Mouse (Mus musculus) liver, embryonic 11.5 days (tissue): ENCODE measurements around the gene Spint4. TPM values are rescaled to one million over a fixed set of nuclear protein-coding genes. Genes with fewer than 3 reads are reported as not detected.

ENCODE experiments used
- ATAC-seq: fragments of 200-750 bp; cut with Nextera tagmentation; replicated peaks from 2 replicates; pipeline ENCODE4 v1.8.0; 2017; ENCODE audit warnings: moderate number of reproducible peaks, mild to moderate bottlenecking, moderate TSS enrichment, moderate library complexity; ENCODE audit not compliant: low FRiP score
- DNase-seq: peaks from one replicate; pipeline ENCODE4 v3.0.0-alpha.2; 2017; ENCODE audit warnings: low spot score
- H3K27ac ChIP-seq: fragments of 300-500 bp; sonication (generic); 2 replicates; pipeline ENCODE4 v1.5.1; 2014; ENCODE audit warnings: mild to moderate bottlenecking, low read depth, low read length, control low read depth
- H3K27me3 ChIP-seq: fragments of 300-500 bp; sonication (generic); replicated peaks from 2 replicates; pipeline ENCODE4 v1.6.1; 2014; ENCODE audit warnings: low read length, mixed read lengths; ENCODE audit not compliant: control insufficient read depth, insufficient read depth
- H3K36me3 ChIP-seq: fragments of 300-500 bp; sonication (generic); 2 replicates; pipeline ENCODE4 v1.6.1; 2014; ENCODE audit warnings: mild to moderate bottlenecking, low read length, moderate library complexity, mixed read lengths; ENCODE audit not compliant: control insufficient read depth, insufficient read depth
- H3K4me1 ChIP-seq: fragments of 300-500 bp; sonication (generic); replicated peaks from 2 replicates; pipeline ENCODE4 v1.6.1; 2014; ENCODE audit warnings: low read length, mixed read lengths; ENCODE audit not compliant: control insufficient read depth, insufficient read depth
- H3K4me2 ChIP-seq: fragments of 300-500 bp; sonication (generic); 2 replicates; pipeline ENCODE4 v1.6.1; 2014; ENCODE audit warnings: mild to moderate bottlenecking, control low read depth, moderate library complexity
- H3K4me3 ChIP-seq: fragments of 300-500 bp; sonication (generic); 2 replicates; pipeline ENCODE4 v1.5.1; 2014; ENCODE audit warnings: low read depth, low read length, control low read depth
- H3K9ac ChIP-seq: fragments of 300-500 bp; sonication (generic); 2 replicates; pipeline ENCODE4 v1.6.1; 2014; ENCODE audit warnings: low read depth, low read length, control low read depth
- H3K9me3 ChIP-seq: fragments of 300-500 bp; sonication (generic); 2 replicates; pipeline ENCODE4 v1.6.1; 2016; ENCODE audit warnings: low read length, inconsistent platforms, mixed read lengths; ENCODE audit not compliant: control insufficient read depth
- WGBS: fragments of 180-500 bp; shearing (Covaris S2); extraction: QIAGEN DNeasy Blood & Tissue Kit; methylation state at CpG from one replicate; pipeline ENCODE4 v1.1.7; 2014; 5-methylcytosine and 5-hydroxymethylcytosine counted together
- polyA plus RNA-seq: library from polyadenylated mRNA; unstranded; fragments of >200 nt; fragmentation: Nextera tagmentation; extraction: Ambion mirVana; gene quantifications from 2 replicates; pipeline ENCODE4 v1.2.1, GENCODE M21; 2014

Gene Spint4
- polyA plus RNA-seq, 1 experiment from 2014 or later: not detected

DNA sequence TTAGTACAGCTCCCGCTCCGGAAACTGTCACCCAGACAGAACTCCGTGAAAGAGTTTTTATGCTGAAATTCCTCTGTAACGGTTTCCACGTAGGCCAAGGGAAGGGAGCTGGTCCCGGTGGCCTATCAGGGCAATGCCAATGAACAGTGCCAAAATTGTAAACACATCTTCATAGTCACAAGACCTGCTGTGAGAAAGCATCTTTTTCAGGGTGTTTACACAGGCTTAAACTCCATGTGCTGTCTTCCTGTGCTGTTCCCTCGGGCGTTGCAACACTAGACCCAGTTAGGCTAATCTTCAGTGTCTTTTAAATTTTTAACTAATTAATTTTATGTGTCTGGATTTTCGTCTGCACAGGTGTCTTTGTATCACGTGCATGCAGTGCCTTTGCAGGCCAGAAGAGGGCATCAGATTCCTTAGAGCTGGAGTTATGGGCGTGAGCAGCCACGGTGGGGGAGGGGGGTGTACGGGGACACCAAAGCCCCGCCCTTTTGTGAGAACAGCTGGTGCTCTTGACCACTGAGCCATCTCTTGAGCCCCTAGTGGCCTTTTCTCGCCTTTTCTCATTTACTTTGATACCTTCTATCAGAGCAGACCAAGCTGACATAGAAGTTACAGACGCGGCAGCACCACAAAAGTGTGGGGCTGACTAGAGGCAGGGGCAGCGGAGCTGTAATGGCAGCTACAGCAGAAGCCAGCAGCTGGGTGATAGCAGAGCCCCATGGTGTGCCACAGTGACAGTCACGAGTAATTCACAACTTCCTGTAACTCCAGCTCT is 19.3 kb upstream of the Spint4 start:
- WGBS: 21% methylated on average over 19 of the region's 19 CpGs
- Histone ChIP-seq H3K9me3 (no peaks in the 10 kb centered on the region), H3K4me1 (no peaks in the 10 kb centered on the region), H3K36me3 (no peaks in the 10 kb centered on the region), H3K27ac (no peak overlapping the region), H3K9ac (0 out of 2 replicates have a peak overlapping the region, but pooled peaks have one; percentile 46), H3K4me2 (peak overlapping the region; percentile 55), H3K27me3 (no peaks in the 10 kb centered on the region), H3K4me3 (peak overlapping the region; percentile 27)
- ATAC-seq: peak; percentile 71
- DNase-seq: peak; percentile 71

DNA sequence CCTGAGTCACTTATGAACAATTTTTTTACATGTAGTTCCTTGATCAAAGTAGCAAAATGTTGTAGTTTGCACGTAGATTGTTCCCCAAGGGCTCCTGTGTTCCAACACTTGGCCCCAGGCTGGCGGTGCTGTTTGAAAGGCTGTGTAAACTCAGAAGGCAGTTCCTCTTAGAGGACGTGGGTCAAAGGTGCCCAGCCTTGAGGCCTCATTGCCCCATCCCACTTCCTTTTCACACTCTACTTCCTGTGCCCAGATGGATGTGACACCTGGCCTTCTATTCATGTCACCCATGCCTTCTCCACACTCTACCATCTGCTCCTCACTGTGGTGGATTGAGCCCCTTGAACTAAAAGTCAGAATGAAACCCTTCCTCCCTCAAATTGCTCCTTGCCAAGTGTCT is 18.4 kb upstream of the Spint4 start:
- WGBS: 33% methylated on average over 3 of the region's 3 CpGs
- Histone ChIP-seq H3K9me3 (no peaks in the 10 kb centered on the region), H3K4me2 (no peak overlapping the region), H3K9ac (no peak overlapping the region), H3K27me3 (no peaks in the 10 kb centered on the region), H3K36me3 (no peaks in the 10 kb centered on the region), H3K4me1 (no peaks in the 10 kb centered on the region), H3K4me3 (no peak overlapping the region), H3K27ac (no peak overlapping the region)
- no peak for DNase-seq
- no peak for ATAC-seq

GRCm38 (mm10) chr2:164684807-164685206 is 13.5 kb upstream of the Spint4 start, which contains the start of gene Wfdc13:
Gene Wfdc13, plus strand, starts transcription at chr2:164685107.
- Histone ChIP-seq H3K27ac (no peak within 1 kb of the TSS), H3K9ac (no peak within 1 kb of the TSS)

DNA sequence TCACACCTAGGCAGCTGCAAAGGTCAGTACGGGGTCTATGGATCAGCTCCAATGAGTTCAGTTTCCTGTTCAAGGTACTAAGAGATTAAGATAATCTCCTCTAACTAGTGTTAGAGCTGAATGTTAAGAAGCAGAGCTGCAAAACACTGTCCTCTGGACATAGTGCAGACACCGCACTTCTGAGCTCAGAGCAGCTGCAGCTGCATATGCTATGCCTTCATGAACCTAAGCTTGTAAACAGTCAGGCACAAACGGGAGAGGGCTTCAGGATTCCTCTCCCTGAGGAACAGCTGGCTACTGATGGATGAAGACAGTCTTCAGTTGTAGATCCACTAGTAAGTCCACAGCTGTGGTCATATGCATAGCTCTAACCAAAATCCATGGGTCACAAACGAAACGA is 2.7 kb downstream of the Spint4 start:
- WGBS: 67% methylated on average over 5 of the region's 5 CpGs

More at GRCm38 (mm10) chr2:164684807-164685206, 13.5 kb upstream of the Spint4 start, which contains the start of gene Wfdc13:
- Histone ChIP-seq H3K4me3 (no peak within 1 kb of the TSS), H3K9me3 (no peaks in the 10 kb centered on the region), H3K4me2 (no peak within 1 kb of the TSS), H3K27me3 (no peaks in the 10 kb centered on the region), H3K36me3 (no peaks in the 10 kb centered on the region), H3K4me1 (no peaks in the 10 kb centered on the region; the same call in 1 of the 2 replicates)
- DNase-seq (no peak), ATAC-seq (no peak)
- 59% methylated on average over 3 of the region's 3 CpGs for WGBS

GRCm38 (mm10) chr2:164701761-164702160 is 3.5 kb downstream of the Spint4 start:
- Histone ChIP-seq H3K4me1 (no peaks in the 10 kb centered on the region), H3K9ac (no peak overlapping the region), H3K4me3 (no peak overlapping the region), H3K9me3 (peaks cover 2% of the 10 kb centered on the region; the same call in 1 of the 2 replicates), H3K27me3 (no peaks in the 10 kb centered on the region), H3K4me2 (no peak overlapping the region), H3K27ac (no peak overlapping the region), H3K36me3 (no peaks in the 10 kb centered on the region)
- no peak for DNase-seq
- ATAC-seq: no peak
- 81% methylated on average over 5 of the region's 5 CpGs for WGBS

More for the DNA sequence above, 2.7 kb downstream of the Spint4 start:
- H3K9me3 ChIP-seq: peaks cover 2% of the 10 kb centered on the region; the same call in 1 of the 2 replicates
- H3K4me3 ChIP-seq: no peak overlapping the region
- no peak for ATAC-seq
- DNase-seq: no peak
- no peak overlapping the region for H3K4me2 ChIP-seq
- H3K27ac ChIP-seq: no peak overlapping the region
- H3K36me3 ChIP-seq: no peaks in the 10 kb centered on the region
- H3K27me3 ChIP-seq: no peaks in the 10 kb centered on the region
- no peaks in the 10 kb centered on the region for H3K4me1 ChIP-seq
- no peak overlapping the region for H3K9ac ChIP-seq

- H3K27ac ChIP-seq: no peak overlapping the region
- no peak overlapping the region for H3K4me2 ChIP-seq
- no peaks in the 10 kb centered on the region for H3K4me1 ChIP-seq
- H3K9ac ChIP-seq: no peak overlapping the region
- H3K4me3 ChIP-seq: no peak overlapping the region
- peaks cover 2% of the 10 kb centered on the region; the same call in 1 of the 2 replicates for H3K9me3 ChIP-seq
- H3K36me3 ChIP-seq: no peaks in the 10 kb centered on the region
- ATAC-seq: no peak
- H3K27me3 ChIP-seq: no peaks in the 10 kb centered on the region
- DNase-seq: no peak
- WGBS: 72% methylated on average over 5 of the region's 5 CpGs
These were observed 5.9 kb downstream of the Spint4 start for GRCm38 (mm10) chr2:164704235-164704634.

DNA sequence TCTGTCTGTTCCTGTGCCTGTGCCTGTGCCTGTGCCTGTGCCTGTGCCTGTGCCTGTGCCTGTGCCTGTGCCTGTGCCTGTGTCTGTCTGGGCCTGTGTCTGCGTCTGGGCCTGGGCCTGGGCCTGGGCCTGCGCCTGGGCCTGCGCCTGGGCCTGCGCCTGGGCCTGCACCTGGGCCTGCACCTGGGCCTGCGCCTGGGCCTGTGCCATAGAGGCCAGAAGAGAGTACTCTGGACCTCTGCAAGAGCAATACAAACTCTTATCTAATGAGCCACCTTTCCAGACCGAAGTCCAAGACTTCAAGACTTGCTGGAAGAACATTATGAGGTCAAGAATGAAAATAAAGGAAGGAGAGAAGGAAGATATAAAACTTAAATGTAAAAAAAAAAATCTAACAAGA is 7.0 kb downstream of the Spint4 start:
- WGBS: 84% methylated on average over 6 of the region's 6 CpGs
- H3K9ac ChIP-seq: no peak overlapping the region
- no peak overlapping the region for H3K4me2 ChIP-seq
- H3K4me1 ChIP-seq: no peaks in the 10 kb centered on the region
- H3K27me3 ChIP-seq: no peaks in the 10 kb centered on the region
- peaks cover 2% of the 10 kb centered on the region; the same call in 1 of the 2 replicates for H3K9me3 ChIP-seq
- DNase-seq (no peak), ATAC-seq (no peak)
- no peaks in the 10 kb centered on the region for H3K36me3 ChIP-seq
- H3K4me3 ChIP-seq: no peak overlapping the region
- no peak overlapping the region for H3K27ac ChIP-seq

DNA sequence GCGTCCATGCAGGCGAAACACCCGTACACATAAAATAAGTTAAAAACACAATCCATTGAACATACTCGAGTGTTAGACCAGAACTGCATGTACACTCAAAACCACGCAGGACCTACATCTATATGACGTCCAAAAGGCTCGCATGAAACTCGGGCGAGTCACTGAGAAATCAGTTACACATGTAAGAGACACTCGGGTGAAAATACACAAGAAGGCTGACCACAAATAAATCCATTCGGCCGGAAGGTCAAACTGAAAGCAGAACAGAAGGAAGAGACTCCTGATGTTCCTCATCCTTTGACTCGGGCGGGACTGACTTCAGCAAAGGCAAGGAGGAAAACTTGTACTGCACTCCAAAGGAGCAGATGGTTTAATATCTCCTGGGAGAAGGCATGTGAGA is 7.7 kb downstream of the Spint4 start:
- 90% methylated on average over 14 of the region's 14 CpGs for WGBS
- Histone ChIP-seq H3K9me3 (peaks cover 2% of the 10 kb centered on the region; the same call in 1 of the 2 replicates), H3K4me2 (no peak overlapping the region), H3K27me3 (no peaks in the 10 kb centered on the region), H3K9ac (no peak overlapping the region), H3K4me3 (no peak overlapping the region), H3K27ac (no peak overlapping the region), H3K4me1 (no peaks in the 10 kb centered on the region), H3K36me3 (no peaks in the 10 kb centered on the region)
- DNase-seq (no peak), ATAC-seq (no peak)

GRCm38 (mm10) chr2:164715005-164715404 is 16.7 kb downstream of the Spint4 start, which contains the start of gene Spint5:
Gene Spint5, plus strand, starts transcription at chr2:164715305.
- 69% methylated on average over 6 of the region's 6 CpGs for WGBS
- Histone ChIP-seq H3K27me3 (no peaks in the 10 kb centered on the region), H3K4me2 (no peak within 1 kb of the TSS), H3K9ac (no peak within 1 kb of the TSS), H3K4me1 (no peaks in the 10 kb centered on the region), H3K36me3 (no peaks in the 10 kb centered on the region), H3K27ac (no peak within 1 kb of the TSS), H3K9me3 (no peaks in the 10 kb centered on the region), H3K4me3 (no peak within 1 kb of the TSS)
- no peak for DNase-seq
- no peak for ATAC-seq
